Mouse (Mus musculus): ENCODE results near the gene Gm11634.

The Gm11634 gene

GRCm38 (mm10) chr11:101562391-101562790 lies 36.7 kb downstream of the Gm11634 start:
- DNase-seq: peak; percentile 55 to 57

GRCm38 (mm10) chr11:101556954-101557353 lies 42.1 kb downstream of the Gm11634 start:
- DNase-seq: no peak

GRCm38 (mm10) chr11:101556541-101556940 lies 42.5 kb downstream of the Gm11634 start:
- DNase-seq: no peak

- DNase-seq: no peak
Observed at GRCm38 (mm10) chr11:101553354-101553930, 45.6 kb downstream of the Gm11634 start.

DNA sequence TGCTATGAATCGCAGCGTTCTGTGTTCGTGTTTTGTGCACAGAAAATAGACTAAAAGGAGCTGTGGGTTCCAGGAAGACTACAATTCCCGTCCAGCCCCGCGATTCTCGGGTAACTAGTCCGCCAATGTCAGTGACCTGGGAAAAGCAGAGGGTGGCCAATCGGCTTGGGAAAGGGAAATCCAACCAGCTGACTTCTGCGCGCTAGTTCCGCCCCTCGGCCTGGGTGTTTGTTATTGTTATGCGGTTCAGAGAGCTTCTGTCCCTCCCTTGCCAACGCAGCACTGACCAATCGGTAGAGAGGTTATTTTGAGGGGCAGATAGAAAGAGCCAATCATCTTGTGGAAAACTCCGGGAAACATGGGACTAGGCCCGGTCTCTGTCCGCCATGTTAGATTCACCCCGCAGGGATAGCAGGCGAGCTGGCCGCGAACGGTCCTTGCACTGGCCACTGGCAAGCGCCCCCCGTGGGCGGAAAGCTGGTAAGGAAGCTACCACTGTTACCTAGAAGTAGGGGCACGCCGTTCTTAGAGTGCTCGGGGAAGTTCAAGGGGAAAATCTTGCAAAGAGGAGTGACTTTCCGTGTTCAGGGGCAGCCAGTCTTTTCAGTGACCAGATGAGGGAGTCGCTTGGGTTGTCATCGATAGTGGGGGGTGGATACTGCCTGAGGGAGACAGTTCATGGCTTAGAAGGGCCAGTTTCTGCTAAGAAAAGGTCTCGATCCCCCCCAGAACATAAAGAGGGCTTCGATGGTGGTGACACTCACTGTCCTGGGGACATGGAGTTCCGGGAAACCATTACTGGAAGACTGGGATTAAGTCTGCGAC lies 46.4 kb downstream of the Gm11634 start:
- DNase-seq: peak; percentile 92 to 97

DNA sequence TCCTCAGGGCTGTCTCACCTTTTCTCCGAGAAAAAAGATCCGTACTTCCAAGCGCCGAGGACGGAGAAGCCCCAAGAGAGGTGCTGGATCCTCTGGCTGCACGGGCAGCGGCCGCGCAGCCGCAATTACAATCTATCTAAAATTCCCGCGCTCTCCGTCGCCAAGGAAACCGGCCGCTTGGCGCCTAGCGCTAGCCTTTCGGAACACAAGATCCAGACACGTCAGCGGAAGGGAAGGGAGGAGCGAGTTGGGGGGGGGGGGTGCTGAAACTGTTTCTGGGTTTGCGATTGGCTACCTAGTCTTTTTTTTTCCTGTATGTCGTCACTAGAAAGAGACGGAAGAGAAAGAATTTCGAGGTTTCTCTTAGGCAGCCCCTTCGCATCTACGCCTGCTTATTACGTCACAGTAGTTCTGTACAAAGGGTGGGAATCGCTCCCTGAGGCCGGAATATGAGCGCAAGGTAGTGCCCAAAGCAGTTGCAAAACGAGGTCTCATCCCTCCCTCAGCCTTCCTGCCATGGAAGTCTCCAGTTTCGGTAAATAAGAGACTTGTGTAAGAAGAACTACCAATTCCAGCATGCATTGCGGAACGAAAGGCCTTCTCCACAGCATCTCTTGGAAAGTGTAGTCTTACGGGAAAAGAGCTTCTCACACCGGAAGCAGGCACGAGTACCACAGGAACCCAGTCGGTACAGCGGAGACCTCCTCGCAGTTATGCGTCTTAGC lies 47.1 kb downstream of the Gm11634 start, which contains the start of the genes Brca1 and Nbr1:
Gene Brca1 (minus strand): TSS at position 205 of the 725 bp plus-strand sequence.
Gene Nbr1 (plus strand): TSS at position 399 of the 725 bp plus-strand sequence.
- peak; percentile 86 for DNase-seq

GRCm38 (mm10) chr11:101548526-101548925 lies 50.5 kb downstream of the Gm11634 start:
- DNase-seq: no peak

DNA sequence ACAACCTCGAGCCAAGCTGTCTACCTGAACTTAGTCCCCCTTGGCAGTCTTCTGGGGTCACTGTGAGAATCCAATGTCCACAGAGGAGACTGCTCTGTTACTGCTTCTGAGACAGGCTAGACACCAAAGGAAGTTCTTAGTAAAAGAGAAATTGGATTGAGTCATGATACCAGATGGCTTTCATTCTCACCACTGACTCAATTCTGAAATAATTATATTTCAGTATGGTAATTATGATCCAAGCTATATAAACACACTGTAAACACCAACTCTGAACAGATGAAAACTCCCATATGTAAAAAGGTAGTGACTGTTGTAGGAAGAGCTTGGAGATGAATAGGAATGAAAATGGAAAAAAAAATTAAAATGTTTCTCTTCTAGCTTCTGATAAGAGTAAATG lies 54.9 kb downstream of the Gm11634 start:
- DNase-seq: no peak

Measured in thymus, postnatal 36 days (tissue).